Mouse (Mus musculus) C2C12 (cell line): ENCODE measurements at regions not wholly inside any gene's neighbourhood (a gene's known extent, or its start where the extent isn't known, plus 50 kb on each side); places are given as distances from the start of the nearest gene placed in this dataset.

ENCODE experiments used
- CEBPB ChIP-seq: IDR thresholded peaks from one replicate; pipeline ENCODE4 v1.6.1; 2011; ENCODE audit warnings: low read depth, mild to moderate bottlenecking, control low read depth, moderate library complexity
- CTCF ChIP-seq: IDR thresholded peaks from one replicate; pipeline ENCODE4 v1.5.1; 2011; ENCODE audit not compliant: control insufficient read depth, insufficient read depth, insufficient read length
- FOSL1 ChIP-seq: IDR thresholded peaks from one replicate; pipeline ENCODE4 v1.8.0; 2011; ENCODE audit warnings: mild to moderate bottlenecking, low read length; ENCODE audit not compliant: poor library complexity, insufficient read depth, severe bottlenecking
- MAX ChIP-seq: IDR thresholded peaks from one replicate; pipeline ENCODE4 v1.6.1; 2011; ENCODE audit warnings: mild to moderate bottlenecking, control low read depth

GRCm38 (mm10) chr17:9821358-9821757, 151.8 kb upstream of the Pabpc6 start:
- no peak for TF ChIP-seq CTCF
- TF ChIP-seq FOSL1 = no peak
- peak; percentile 91 for TF ChIP-seq CEBPB
- TF ChIP-seq MAX = peak; percentile 39
